Mouse (Mus musculus): ENCODE results near the gene Celf2.

Celf2 gene

DNA sequence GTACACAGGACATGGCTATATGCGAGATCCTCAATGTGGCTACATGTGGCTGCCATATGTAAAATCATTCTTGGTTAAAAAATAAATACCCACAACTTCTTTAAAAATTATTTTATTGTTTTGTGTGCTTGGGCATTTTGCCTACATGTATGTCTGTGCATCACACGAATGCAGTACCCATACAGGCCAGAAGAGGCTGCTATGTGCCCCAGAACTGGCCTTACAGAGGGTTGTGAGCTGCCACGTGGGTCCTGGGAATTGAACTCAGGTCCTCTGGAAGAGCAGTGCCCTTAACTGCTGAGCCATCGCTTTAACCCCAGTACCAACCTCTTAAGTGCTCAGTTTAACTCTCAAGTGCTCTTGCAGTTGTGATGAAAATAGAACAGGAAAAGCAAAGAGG is 1018.5 kb downstream of the Celf2 start:
- in situ Hi-C loops (cut with MboI; ENCODE audit: unreplicated experiment in 2 of 2) = no loop called here

DNA sequence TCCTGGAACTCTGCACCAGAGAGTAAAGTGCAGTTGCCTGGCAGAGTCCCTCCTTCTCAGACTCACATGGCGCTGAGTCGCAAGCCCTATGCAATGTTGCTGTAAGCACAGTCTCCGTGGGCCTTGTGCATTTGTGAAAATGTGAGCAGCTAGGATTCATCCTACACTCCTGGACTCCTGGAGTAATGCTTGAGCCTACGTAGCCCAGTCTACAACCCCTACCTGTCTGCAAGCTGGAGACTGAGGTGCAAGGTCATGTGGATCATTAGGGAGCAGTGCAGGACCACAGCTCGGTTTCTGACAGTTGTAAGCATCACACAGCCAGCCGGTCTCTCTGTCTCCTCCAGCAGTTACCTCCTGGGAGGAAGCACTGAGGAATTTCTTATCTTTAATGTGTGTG is 1019.3 kb downstream of the Celf2 start:
- in situ Hi-C loops (cut with MboI; ENCODE audit: unreplicated experiment in 2 of 2) = no loop called here

Measured in v-Abl transformed pro-B cells (cell line).